Mouse (Mus musculus) cerebellum, adult 2 months (tissue): ENCODE data around the gene 5530401A14Rik. TPM values are rescaled to one million over a fixed set of nuclear protein-coding genes. Genes with fewer than 3 reads are reported as not detected.
A peak's percentile ranks its signal among the peaks of the same experiment; 100 is the strongest.

Source experiments
- DNase-seq, 2 experiments: peaks; one replicate each; pipeline ENCODE4 v3.0.0; 2021
- H3K27ac ChIP-seq: fragments of 200-500 bp; 2 replicates; pipeline ENCODE4 v1.5.1; 2012; ENCODE audit warnings: low read length, control low read depth, inconsistent platforms; ENCODE audit not compliant: insufficient read depth
- H3K27me3 ChIP-seq: fragments of 200-500 bp; 2 replicates; pipeline ENCODE4 v1.6.1; 2012; ENCODE audit warnings: inconsistent platforms, mild to moderate bottlenecking, low read length, moderate library complexity; ENCODE audit not compliant: control insufficient read depth, insufficient read depth
- H3K4me1 ChIP-seq: fragments of 200-500 bp; 2 replicates; pipeline ENCODE4 v1.6.1; 2011; ENCODE audit warnings: low read length; ENCODE audit not compliant: control insufficient read depth, insufficient read depth
- H3K4me3 ChIP-seq: fragments of 200-500 bp; replicated peaks from 2 replicates; pipeline ENCODE3; 2011; ENCODE audit warnings: mild to moderate bottlenecking, low read depth, low read length, control low read depth; ENCODE audit not compliant: insufficient read depth
- CTCF ChIP-seq: fragments of 200-500 bp; IDR thresholded peaks from 2 replicates; pipeline ENCODE4 v1.5.1; 2011; ENCODE audit warnings: low read depth, mild to moderate bottlenecking, control low read depth, low read length, moderate library complexity, borderline replicate concordance; ENCODE audit not compliant: insufficient read depth
- POLR2A ChIP-seq: fragments of 200-500 bp; IDR thresholded peaks from 2 replicates; pipeline ENCODE4 v1.6.1; 2011; ENCODE audit warnings: low read length, control low read depth, borderline replicate concordance; ENCODE audit not compliant: insufficient read depth
- WGBS: fragments of 180-500 bp; shearing (Covaris S2); methylation state at CpG from one replicate; pipeline ENCODE4 v1.1.7; 2018; 5-methylcytosine and 5-hydroxymethylcytosine counted together
- polyA plus RNA-seq: library from polyadenylated mRNA; depleted of rRNA; stranded (reverse); fragments of >200 nt; gene quantifications from 2 replicates; pipeline ENCODE4 v1.2.3, GENCODE M21; 2012

The 5530401A14Rik gene
- polyA plus RNA-seq, 1 experiment: not detected

GRCm38 (mm10) chr11:81847773-81848490 lies 12.5 kb upstream of the 5530401A14Rik start:
- H3K27me3 ChIP-seq: no peaks in the 10 kb centered on the region; the same call in 1 of the 2 replicates
- WGBS: 88% methylated on average over 1 of the region's 1 CpGs
- no peak overlapping the region for H3K4me3 ChIP-seq
- DNase-seq: no peak
- no peaks in the 10 kb centered on the region for H3K4me1 ChIP-seq
- H3K27ac ChIP-seq: no peak overlapping the region
- TF ChIP-seq CTCF (no peak), POLR2A (no peak)

DNA sequence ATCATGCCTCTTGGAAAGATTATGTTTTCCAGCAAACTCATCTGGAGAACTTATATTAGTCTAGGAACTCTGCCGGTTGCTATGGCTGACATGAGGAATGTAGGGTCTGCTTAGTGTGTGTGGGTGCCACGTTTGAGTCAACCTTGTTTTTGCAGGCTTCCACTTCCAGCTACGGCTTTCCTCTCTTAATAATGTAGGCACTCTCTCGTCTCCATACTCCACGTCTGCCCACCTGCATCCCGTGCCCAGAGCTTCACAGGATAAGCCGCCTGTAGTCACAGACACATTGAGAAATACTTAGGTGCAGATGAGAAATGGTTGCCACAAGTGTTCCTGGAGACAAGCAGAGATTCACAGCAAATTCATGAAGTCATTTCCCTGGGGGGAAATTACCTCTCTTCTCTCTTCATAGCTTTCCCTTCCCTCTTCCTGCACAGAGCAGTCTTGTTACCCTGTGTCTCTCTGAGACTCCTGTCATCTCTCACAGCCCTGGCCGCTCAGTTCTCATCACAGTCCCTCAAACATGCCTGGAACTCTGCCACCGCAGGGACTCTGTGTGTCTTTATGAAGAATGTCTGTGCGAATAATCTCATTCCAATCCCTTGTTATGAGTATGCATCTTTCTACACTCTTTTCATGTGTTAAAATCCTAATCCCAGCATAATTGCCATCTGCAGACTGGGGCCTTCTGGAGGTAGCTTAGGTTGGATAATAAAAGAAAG lies 5.3 kb downstream of the 5530401A14Rik start:
- DNase-seq: no peak
- TF ChIP-seq CTCF (no peak), POLR2A (no peak)
- H3K27ac ChIP-seq: no peak overlapping the region
- H3K4me1 ChIP-seq: no peaks in the 10 kb centered on the region
- no peak overlapping the region for H3K4me3 ChIP-seq
- 52% methylated on average over 10 of the region's 10 CpGs for WGBS
- H3K27me3 ChIP-seq: no peaks in the 10 kb centered on the region

- WGBS: 70% methylated on average over 9 of the region's 9 CpGs
- TF ChIP-seq CTCF (no peak), POLR2A (no peak)
- Histone ChIP-seq H3K27me3 (no peaks in the 10 kb centered on the region), H3K4me1 (no peaks in the 10 kb centered on the region), H3K4me3 (no peak overlapping the region), H3K27ac (no peak overlapping the region)
- DNase-seq: no peak
Observed at GRCm38 (mm10) chr11:81871506-81872213, 11.2 kb downstream of the 5530401A14Rik start.

DNA sequence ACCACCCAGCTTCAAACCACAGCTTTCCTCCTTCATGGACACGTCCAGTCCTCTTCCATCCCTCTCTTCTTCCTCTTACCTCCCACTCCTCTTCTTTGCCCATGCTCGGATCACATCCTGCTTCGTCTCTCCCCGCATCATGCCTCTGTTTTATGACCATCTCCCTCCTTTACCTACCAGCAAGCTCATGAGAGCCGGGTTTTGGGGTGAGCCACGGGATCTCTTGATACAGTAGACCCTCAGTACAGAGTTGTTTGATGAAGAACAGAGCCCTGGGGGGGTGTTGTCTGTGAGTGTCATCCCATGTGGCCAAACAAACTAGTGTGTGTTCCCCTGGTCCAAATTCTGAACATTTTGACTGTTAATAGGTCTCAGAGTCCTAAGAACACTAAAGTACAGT lies 36.0 kb downstream of the 5530401A14Rik start:
- no peak for TF ChIP-seq CTCF
- no peak for TF ChIP-seq POLR2A
- WGBS: 89% methylated on average over 6 of the region's 6 CpGs
- no peaks in the 10 kb centered on the region for H3K4me1 ChIP-seq
- H3K27me3 ChIP-seq: no peaks in the 10 kb centered on the region
- no peak for DNase-seq
- H3K4me3 ChIP-seq: no peak overlapping the region
- H3K27ac ChIP-seq: no peak overlapping the region

- TF ChIP-seq POLR2A (no peak), CTCF (no peak)
- no peak overlapping the region for H3K27ac ChIP-seq
Observed at GRCm38 (mm10) chr11:81897547-81898354, 37.3 kb downstream of the 5530401A14Rik start.

GRCm38 (mm10) chr11:81902318-81902717 lies 41.8 kb downstream of the 5530401A14Rik start:
- no peak for DNase-seq
- no peaks in the 10 kb centered on the region; the same call in 1 of the 2 replicates for H3K27me3 ChIP-seq
- no peak overlapping the region for H3K4me3 ChIP-seq
- TF ChIP-seq POLR2A: no peak
- no peak for TF ChIP-seq CTCF
- H3K4me1 ChIP-seq: no peaks in the 10 kb centered on the region
- H3K27ac ChIP-seq: no peak overlapping the region

More at GRCm38 (mm10) chr11:81897547-81898354, 37.3 kb downstream of the 5530401A14Rik start:
- WGBS: 19% methylated on average over 8 of the region's 8 CpGs
- peak in 1 of 2 experiments; percentile 9 for DNase-seq
- Histone ChIP-seq H3K27me3 (no peaks in the 10 kb centered on the region), H3K4me3 (no peak overlapping the region), H3K4me1 (no peaks in the 10 kb centered on the region)

DNA sequence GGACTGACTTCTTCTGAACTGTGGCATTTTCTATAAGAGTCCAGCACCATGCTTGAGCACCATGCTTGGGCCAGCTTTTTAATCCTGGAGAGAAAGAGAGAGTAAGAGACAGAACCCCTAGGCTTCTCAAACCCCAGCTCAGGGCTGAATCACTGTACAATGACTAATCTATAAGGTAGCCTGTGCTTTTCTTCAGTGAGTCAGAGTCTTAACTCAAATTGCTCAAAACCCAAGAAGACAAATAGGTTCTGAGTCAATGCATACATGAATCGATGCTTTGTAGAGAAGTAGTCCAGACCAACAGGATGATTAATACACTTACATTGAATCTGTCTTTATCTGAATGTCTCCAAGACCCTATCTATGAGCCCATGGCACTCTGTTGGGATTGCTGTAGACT lies 48.3 kb downstream of the 5530401A14Rik start:
- Histone ChIP-seq H3K4me3 (no peak overlapping the region), H3K27me3 (no peaks in the 10 kb centered on the region; the same call in 1 of the 2 replicates), H3K27ac (no peak overlapping the region), H3K4me1 (no peaks in the 10 kb centered on the region)
- TF ChIP-seq CTCF: no peak
- TF ChIP-seq POLR2A: no peak
- WGBS: 94% methylated on average over 1 of the region's 1 CpGs
- no peak for DNase-seq
